Mouse (Mus musculus) right cerebral cortex, postnatal 10 days (tissue): ENCODE results near the gene Ssbp2.
A peak's percentile ranks its signal among the peaks of the same experiment; 100 is the strongest.

Experiments used
- DNase-seq, 2 experiments: peaks; one replicate each; pipeline ENCODE4 v3.0.0; 2021; ENCODE audit warnings: low spot score in 2 of 2

Ssbp2 gene

DNA sequence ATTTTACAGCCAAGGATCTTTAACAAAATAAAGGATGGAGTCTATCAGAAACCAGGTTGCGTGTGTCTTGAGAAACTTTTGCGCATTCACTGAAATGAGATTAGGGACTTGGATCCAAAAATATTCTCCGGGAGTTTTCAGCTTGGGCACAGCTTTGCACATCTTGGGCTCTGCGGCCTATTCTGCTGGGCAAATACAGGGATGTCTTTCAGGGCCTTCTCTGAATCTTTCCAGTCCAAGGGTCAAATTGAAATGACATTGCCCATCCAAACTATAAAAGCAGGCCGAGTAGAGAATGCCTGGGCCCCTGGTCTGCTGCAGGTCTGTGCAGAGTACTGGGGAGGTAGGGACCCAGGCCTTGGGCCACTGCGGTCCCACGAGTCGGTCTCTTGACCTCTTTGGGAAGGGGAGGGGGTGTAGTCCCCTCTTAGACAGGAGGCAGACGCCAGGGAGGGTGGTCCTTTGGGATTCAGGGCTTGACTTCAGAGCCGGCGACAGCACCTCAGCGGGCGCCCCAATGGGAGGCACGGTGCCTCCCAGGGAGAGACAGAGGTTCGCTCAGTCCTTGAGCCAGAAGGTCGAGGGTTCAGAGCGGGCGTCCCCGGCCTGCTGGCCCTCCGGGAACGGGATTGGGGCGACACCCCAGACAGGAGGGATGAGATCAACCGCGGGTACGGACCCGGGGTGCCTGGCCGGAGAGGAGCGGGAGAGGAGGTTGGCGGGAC lies at the start of gene Ssbp2:
TSS of gene Ssbp2 (plus strand) at position 388 of the 725 bp plus-strand sequence.
- DNase-seq: peak in 1 of 2 experiments; percentile 32

- no peak for DNase-seq
Measured at GRCm38 (mm10) chr13:91413752-91414503, 46.2 kb upstream of the Ssbp2 start.

DNA sequence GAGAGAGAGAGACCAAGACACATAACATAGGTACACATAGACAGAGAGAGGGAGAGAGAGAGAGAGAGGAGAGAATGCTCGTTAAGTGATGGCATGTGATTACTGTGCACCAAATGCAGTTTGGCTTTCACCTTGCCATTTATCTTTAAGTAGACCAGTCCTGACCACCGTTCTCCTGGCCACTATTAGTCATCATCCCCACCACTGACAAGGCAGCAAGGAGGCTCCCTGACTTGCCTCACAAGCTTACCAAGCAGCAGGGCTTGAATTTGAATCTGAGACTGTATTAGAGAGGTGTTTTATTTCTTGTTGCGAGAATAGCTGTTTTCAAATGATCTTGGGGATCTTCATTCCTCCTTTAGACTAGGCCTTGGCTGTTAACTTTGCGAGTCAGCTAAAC lies 44.2 kb upstream of the Ssbp2 start:
- DNase-seq: no peak

DNA sequence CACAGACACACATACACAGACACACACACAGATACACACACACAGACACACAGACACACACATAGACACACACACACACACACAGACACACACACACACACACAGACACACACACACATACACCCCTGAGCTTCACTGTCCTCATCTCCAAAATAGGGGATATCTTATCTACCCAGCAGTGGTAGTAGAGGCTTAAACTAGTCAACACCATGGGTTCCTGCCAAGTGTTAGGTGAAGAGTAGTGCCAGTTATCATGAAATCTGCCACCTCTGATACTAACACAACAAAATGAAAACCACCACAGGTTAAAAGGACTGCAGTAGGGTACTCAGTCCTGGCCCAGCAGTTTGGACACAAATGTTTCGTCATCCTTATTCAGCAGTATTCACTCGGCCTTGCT lies 43.4 kb upstream of the Ssbp2 start:
- no peak for DNase-seq

DNA sequence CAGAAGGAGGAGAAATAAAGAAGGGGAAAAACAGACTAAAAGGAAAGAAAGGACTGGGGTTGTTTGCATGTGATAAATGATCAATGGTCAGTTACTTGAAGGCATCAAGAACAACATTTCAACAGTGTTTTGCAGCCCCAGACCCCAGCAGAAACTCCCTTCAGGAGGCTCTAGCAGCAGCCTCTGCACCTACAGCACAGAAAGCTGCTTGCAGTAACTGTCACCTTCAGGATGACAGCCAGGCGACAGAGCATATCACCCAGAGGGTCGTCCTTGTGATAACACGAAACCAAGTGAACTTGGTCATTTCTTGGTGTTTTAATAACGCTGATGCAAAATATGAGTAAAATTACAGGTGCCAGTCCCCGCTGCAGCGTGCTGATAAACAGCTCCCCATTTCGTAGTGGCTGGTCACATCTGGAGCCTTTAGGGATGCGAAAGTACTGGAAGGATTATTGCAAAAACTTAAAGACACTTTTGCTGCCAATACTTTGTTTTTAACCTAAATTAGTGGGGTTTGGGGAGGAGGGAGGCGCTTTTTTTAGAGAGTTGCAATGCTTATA lies 38.6 kb upstream of the Ssbp2 start:
- peak; percentile 66 to 70 for DNase-seq

DNA sequence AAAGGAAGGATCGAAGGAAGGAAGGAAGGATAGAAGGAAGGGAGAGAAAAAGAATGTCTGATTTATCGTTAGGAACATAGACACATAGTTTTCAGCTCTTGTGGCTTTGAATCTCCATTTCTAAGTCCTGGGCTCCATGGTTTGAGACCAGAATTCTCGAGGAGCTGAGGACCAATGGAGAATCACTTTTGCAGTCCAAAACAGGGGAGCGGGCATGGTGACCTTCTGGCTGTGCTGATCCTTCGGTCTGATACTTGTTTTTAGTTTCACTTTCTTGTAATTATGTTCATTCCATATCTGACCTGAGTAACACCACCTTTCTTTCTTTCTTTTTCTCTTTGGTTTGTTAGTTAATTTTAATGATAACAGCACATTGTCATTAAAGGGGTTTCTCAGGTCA lies 29.2 kb upstream of the Ssbp2 start:
- no peak for DNase-seq

DNA sequence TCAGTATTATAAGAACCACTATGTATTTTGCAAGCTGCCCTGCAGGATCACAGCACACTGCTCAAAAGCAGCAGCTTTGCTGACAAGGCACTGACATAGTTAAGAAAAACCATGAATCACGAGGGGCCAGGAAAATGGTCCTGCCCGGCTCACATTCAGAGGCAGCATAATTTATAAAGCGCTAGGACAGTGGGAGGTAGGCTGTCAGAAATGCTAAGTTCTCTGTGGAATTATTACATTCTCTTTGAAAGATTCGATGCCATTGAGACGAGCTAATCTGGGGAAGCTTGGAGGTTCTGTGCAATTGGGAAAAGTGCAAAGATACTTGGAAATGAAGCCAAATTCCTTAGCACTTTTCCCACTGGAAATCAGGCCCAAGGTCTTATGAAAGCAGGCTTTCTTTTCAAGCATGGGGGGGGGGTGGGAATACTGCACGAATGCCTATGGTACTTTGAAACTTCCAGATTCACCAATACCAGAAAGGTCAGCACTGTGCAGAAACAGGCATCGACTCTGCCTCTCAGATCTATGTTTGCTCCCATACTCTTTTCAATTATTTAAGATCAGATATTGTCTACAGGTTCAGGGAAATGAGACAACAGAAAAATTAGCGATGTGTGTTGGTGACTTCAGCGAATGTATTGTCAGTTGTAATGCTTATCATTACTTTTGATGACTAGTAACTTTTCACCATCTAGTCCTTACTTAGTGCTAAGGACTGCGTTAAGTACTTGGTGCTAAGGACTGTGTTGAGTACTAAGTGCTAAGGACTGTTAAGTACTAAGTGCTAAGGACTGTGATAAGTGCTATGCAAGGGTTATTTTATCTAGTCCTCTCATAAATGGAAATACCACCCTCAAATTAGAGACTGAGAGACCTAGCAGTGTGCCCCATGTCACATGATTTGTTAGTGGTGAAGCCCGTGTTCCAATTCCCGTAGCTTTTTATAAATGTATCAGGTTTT lies 28.4 kb upstream of the Ssbp2 start:
- no peak for DNase-seq

DNA sequence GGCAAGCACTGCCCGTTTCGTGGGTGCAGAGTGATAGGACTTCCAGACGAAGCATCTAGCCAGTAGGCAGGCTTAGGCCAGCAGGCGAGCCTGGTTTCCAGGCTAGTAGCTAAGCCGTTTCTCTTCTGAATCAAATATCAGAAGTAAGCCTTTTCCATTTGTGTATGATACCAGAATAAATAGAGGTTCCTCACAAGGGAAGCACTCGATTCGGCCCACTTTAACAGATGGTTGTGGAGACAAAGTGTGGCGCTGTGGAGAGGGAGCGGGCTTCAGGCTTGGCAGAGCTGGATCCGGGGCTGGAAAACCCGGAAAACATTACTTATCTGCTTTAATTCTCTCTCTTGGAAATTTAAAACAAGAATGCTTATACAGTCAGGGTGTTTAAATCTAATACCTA lies 27.1 kb upstream of the Ssbp2 start:
- DNase-seq: peak; percentile 57 to 64

DNA sequence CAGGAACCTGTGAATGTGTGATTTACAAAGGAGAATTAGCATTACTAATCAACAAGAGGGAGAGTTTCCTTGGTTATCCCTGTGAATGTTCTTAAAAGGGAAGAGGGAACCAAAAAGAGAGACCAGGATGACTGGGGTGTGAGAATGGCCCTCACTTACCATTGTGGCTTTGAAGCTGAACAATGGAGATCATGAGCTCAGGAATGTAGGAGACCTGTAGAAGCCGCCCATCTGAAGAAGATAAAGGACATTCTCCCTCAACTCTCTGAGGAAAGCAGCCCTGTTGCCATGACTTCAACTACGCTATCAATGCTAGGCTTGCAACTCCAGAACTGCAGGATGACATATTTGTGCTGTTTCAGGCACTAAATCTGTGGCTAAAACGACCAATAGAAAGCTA lies 22.2 kb upstream of the Ssbp2 start:
- no peak for DNase-seq

GRCm38 (mm10) chr13:91441476-91441875 lies 18.6 kb upstream of the Ssbp2 start:
- DNase-seq: no peak

- DNase-seq: peak in 1 of 2 experiments; percentile 44
Measured at GRCm38 (mm10) chr13:91446728-91447127, 13.4 kb upstream of the Ssbp2 start.

- DNase-seq: no peak
Measured at GRCm38 (mm10) chr13:91448936-91449335, 11.1 kb upstream of the Ssbp2 start.

DNA sequence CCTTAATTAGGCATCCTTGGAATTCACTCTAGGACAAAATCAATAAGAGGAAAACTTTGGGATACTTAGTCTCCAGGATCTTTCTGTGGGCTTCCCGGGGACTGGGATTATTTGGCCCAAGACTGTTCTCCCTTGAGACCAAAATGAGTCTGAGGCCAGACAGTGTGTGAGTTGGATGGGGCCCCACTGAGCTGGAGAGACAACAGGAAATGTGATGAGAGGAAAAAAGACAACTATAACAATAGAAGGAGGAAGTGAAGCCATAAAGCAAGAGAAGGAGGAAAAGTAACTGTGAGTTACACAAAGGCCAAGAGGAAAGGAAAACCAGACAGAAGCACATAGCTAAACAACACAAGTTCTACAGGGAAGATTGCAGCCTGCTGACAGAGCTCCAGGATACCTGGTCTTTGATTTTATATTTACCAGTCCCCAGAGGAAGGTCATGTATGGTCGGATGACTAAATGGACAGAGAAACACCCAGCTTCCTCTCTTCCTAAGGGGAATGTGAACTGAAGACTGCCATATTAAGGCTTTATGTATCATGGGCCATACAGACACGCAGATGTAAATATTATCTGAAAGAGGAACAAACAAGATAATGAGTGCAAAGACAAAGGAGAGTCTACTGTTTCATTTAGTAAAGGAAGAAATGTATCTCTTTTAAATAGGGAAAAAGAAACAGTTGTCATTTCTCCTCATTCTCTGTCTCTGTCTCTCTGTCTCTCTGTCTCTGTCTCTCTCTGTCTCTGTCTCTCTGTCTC lies 8.5 kb upstream of the Ssbp2 start:
- no peak for DNase-seq

DNA sequence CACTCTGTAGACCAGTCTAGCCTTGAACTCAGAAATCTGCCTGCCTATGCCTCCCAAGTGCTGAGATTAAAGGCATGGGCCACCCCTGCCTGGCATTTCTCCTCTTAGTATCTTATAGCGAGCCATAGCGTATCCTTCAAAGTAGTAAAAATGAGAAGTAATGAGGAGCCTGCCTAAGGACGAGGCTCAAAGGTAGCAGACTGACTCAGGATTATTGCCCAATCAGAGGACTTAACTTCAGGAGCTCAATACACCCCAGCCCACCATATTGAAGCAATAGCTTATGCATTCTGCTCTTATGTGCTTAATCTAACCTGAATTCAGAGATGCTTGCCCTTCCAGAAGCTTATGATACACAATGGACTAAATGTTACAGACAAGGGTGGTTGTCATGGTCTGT lies 7.8 kb upstream of the Ssbp2 start:
- DNase-seq: no peak

GRCm38 (mm10) chr13:91453236-91453635 lies 6.8 kb upstream of the Ssbp2 start:
- DNase-seq: no peak

- DNase-seq: no peak
Measured at GRCm38 (mm10) chr13:91456041-91456440, 4.0 kb upstream of the Ssbp2 start.

GRCm38 (mm10) chr13:91456735-91457134 lies 3.3 kb upstream of the Ssbp2 start:
- DNase-seq: no peak

- DNase-seq: peak in 1 of 2 experiments; percentile 17
Measured at GRCm38 (mm10) chr13:91457974-91458373, 2.1 kb upstream of the Ssbp2 start.

- DNase-seq: no peak
Measured at GRCm38 (mm10) chr13:91459489-91459888, 594 bp upstream of the Ssbp2 start.

- DNase-seq: peak; percentile 99 to 100
Measured at GRCm38 (mm10) chr13:91460621-91461284, 670 bp downstream of the Ssbp2 start.
